Mouse (Mus musculus): ENCODE measurements around the gene Nptn.
"Not testable (repeated sequence)": the region's sequence is repeated elsewhere in the genome, so short reads cannot be mapped to it uniquely, and the experiment has no call there.

Nptn gene

GRCm38 (mm10) chr9:58565945-58566344 is 16.1 kb upstream of the Nptn start:
- DNase-seq = not testable (repeated sequence)

- no peak for DNase-seq
These were observed 14.4 kb upstream of the Nptn start for GRCm38 (mm10) chr9:58567682-58568081.

GRCm38 (mm10) chr9:58571001-58571400 is 11.0 kb upstream of the Nptn start:
- no peak for DNase-seq

- peak; percentile 92 for DNase-seq
These were observed 3.4 kb upstream of the Nptn start for GRCm38 (mm10) chr9:58578669-58579068.

GRCm38 (mm10) chr9:58580453-58581195 is 1.4 kb upstream of the Nptn start:
- peak; percentile 54 for DNase-seq

GRCm38 (mm10) chr9:58581283-58581930 is 633 bp upstream of the Nptn start:
- DNase-seq = no peak

GRCm38 (mm10) chr9:58582581-58583266 is 684 bp downstream of the Nptn start:
- peak; percentile 72 for DNase-seq

- no peak for DNase-seq
These were observed 1.2 kb downstream of the Nptn start for GRCm38 (mm10) chr9:58583267-58583641.

GRCm38 (mm10) chr9:58584323-58584722 is 2.3 kb downstream of the Nptn start:
- DNase-seq = no peak

GRCm38 (mm10) chr9:58588657-58589056 is 6.6 kb downstream of the Nptn start:
- no peak for DNase-seq

GRCm38 (mm10) chr9:58595313-58595712 is 13.3 kb downstream of the Nptn start:
- DNase-seq = no peak

GRCm38 (mm10) chr9:58613790-58614189 is 31.8 kb downstream of the Nptn start:
- DNase-seq = peak; percentile 71

- no peak for DNase-seq
These were observed 33.3 kb downstream of the Nptn start for GRCm38 (mm10) chr9:58615064-58615938.

- no peak for DNase-seq
These were observed 41.0 kb downstream of the Nptn start for GRCm38 (mm10) chr9:58623009-58623408.

- no peak for DNase-seq
These were observed 45.2 kb downstream of the Nptn start for GRCm38 (mm10) chr9:58627197-58627596.

- DNase-seq = no peak
These were observed 48.4 kb downstream of the Nptn start for GRCm38 (mm10) chr9:58630441-58630840.

- DNase-seq = peak; percentile 21
These were observed 66.6 kb downstream of the Nptn start for GRCm38 (mm10) chr9:58648406-58649264.

- no peak for DNase-seq
These were observed 67.2 kb downstream of the Nptn start for GRCm38 (mm10) chr9:58649265-58649626.

- DNase-seq = peak; percentile 83
These were observed 70.0 kb downstream of the Nptn start for GRCm38 (mm10) chr9:58651993-58652392.

- DNase-seq = no peak
These were observed 72.5 kb downstream of the Nptn start for GRCm38 (mm10) chr9:58654494-58654893.

GRCm38 (mm10) chr9:58656396-58656795 is 74.4 kb downstream of the Nptn start:
- peak; percentile 29 for DNase-seq

- DNase-seq = no peak
These were observed 74.8 kb downstream of the Nptn start for GRCm38 (mm10) chr9:58656824-58657223.
